Mouse (Mus musculus) hindbrain, embryonic 15.5 days (tissue): ENCODE measurements around the gene Gmpr. TPM values are rescaled to one million over a fixed set of nuclear protein-coding genes. Genes with fewer than 3 reads are reported as not detected.

Experiments
- ATAC-seq: fragments of 200-750 bp; cut with Nextera tagmentation; 2 replicates; pipeline ENCODE4 v1.8.0; 2017; ENCODE audit warnings: low read depth, moderate number of reproducible peaks, moderate TSS enrichment; ENCODE audit not compliant: low FRiP score
- H3K27ac ChIP-seq: fragments of 300-500 bp; sonication (generic); replicated peaks from 2 replicates; pipeline ENCODE4 v1.5.1; 2015; ENCODE audit warnings: mild to moderate bottlenecking, inconsistent platforms
- H3K27me3 ChIP-seq: fragments of 300-500 bp; sonication (generic); 2 replicates; pipeline ENCODE4 v1.6.1; 2015; ENCODE audit warnings: control low read depth, inconsistent platforms
- H3K36me3 ChIP-seq: fragments of 300-500 bp; sonication (generic); 2 replicates; pipeline ENCODE4 v1.6.1; 2015; ENCODE audit warnings: control low read depth, inconsistent platforms
- H3K4me1 ChIP-seq: fragments of 300-500 bp; sonication (generic); replicated peaks from 2 replicates; pipeline ENCODE4 v1.6.1; 2015; ENCODE audit warnings: control low read depth, inconsistent platforms
- H3K4me2 ChIP-seq: fragments of 300-500 bp; sonication (generic); 2 replicates; pipeline ENCODE4 v1.6.1; 2015; ENCODE audit warnings: moderate library complexity, mild to moderate bottlenecking, inconsistent platforms
- H3K4me3 ChIP-seq: fragments of 300-500 bp; sonication (generic); 2 replicates; pipeline ENCODE4 v1.5.1; 2015; ENCODE audit warnings: mild to moderate bottlenecking, inconsistent platforms
- H3K9ac ChIP-seq: fragments of 300-500 bp; sonication (generic); 2 replicates; pipeline ENCODE4 v1.6.1; 2015; ENCODE audit warnings: inconsistent platforms
- H3K9me3 ChIP-seq: fragments of 300-500 bp; sonication (generic); 2 replicates; pipeline ENCODE4 v1.6.1; 2016; ENCODE audit warnings: control low read depth, inconsistent platforms
- WGBS: fragments of 180-500 bp; shearing (Covaris S2); methylation state at CpG from one replicate; pipeline ENCODE4 v1.1.7; 2015; 5-methylcytosine and 5-hydroxymethylcytosine counted together
- polyA plus RNA-seq: library from polyadenylated mRNA; unstranded; fragments of >200 nt; fragmentation: Nextera tagmentation; extraction: Ambion mirVana; gene quantifications from 2 replicates; pipeline ENCODE4 v1.2.1, GENCODE M21; 2015

The Gmpr gene
- polyA plus RNA-seq, 1 experiment from 2014 or later = 36.0 TPM

- 87% methylated on average over 5 of the region's 5 CpGs for WGBS
- Histone ChIP-seq H3K27me3 (no peaks in the 10 kb centered on the region), H3K9ac (no peak overlapping the region), H3K4me1 (peaks cover 6% of the 10 kb centered on the region; the same call in 1 of the 2 replicates), H3K9me3 (no peaks in the 10 kb centered on the region), H3K36me3 (no peaks in the 10 kb centered on the region), H3K4me3 (no peak overlapping the region), H3K4me2 (no peak overlapping the region), H3K27ac (peak overlapping the region; percentile 32; the same call in 1 of the 2 replicates)
- no peak for ATAC-seq
These were observed 75.8 kb downstream of the Gmpr start for GRCm38 (mm10) chr13:45583061-45583460.

GRCm38 (mm10) chr13:45590898-45591297, 83.7 kb downstream of the Gmpr start:
- no peaks in the 10 kb centered on the region for H3K36me3 ChIP-seq
- no peaks in the 10 kb centered on the region for H3K27me3 ChIP-seq
- ATAC-seq = no peak

DNA sequence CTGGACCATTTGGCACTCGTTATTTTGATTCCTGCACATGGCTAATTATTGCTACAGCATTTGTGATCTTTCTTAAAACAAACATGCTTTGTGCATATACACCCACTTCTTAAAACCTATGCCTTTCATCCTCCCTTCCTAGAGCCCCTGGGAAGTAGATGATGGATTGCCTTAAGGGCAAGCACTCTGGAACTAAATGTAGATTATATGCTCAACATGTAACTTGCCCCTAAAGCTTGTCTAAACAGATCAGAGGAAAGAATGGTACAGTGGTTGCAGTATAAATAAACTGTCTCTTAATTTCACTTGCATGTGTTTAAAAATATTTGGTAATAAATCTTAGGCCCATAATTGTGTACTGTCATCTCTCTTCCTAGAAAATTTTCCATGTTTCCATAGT, 86.7 kb downstream of the Gmpr start:
- Histone ChIP-seq H3K9ac (no peak overlapping the region), H3K4me3 (no peak overlapping the region), H3K36me3 (no peaks in the 10 kb centered on the region), H3K27ac (no peak overlapping the region), H3K9me3 (no peaks in the 10 kb centered on the region), H3K27me3 (no peaks in the 10 kb centered on the region), H3K4me1 (peaks cover 18% of the 10 kb centered on the region), H3K4me2 (no peak overlapping the region)
- WGBS = 71% methylated on average over 1 of the region's 1 CpGs
- no peak for ATAC-seq

More at GRCm38 (mm10) chr13:45590898-45591297, 83.7 kb downstream of the Gmpr start:
- Histone ChIP-seq H3K9ac (no peak overlapping the region), H3K27ac (no peak overlapping the region), H3K4me1 (peaks cover 14% of the 10 kb centered on the region), H3K4me3 (no peak overlapping the region), H3K9me3 (no peaks in the 10 kb centered on the region), H3K4me2 (no peak overlapping the region)

DNA sequence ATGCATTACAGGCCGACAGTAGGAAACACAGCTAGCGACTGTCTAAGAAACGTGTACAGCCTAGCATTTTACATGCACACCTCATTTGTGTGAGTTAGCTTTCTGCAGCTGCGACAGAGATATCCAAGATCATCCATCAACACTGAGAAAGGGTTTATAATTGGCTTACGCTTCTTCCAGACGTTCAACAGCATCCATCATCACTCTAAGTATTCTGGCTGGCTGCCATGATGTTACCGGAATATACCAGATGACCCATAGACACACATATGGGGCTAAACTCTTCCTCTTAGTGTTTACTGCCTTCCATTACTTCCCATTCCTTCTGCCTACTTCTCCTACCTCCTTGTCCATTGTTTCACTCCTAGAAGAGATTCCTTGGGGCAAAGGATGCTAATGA, 88.2 kb downstream of the Gmpr start:
- H3K36me3 ChIP-seq = no peaks in the 10 kb centered on the region
- 0 out of 2 replicates have a peak, but pooled peaks have one; percentile 37 for ATAC-seq
- H3K27ac ChIP-seq = peak overlapping the region; percentile 27; the same call in 1 of the 2 replicates
- no peaks in the 10 kb centered on the region for H3K9me3 ChIP-seq
- no peak overlapping the region for H3K4me3 ChIP-seq
- H3K4me2 ChIP-seq = no peak overlapping the region
- 34% methylated on average over 7 of the region's 7 CpGs for WGBS
- no peak overlapping the region for H3K9ac ChIP-seq
- peaks cover 21% of the 10 kb centered on the region for H3K4me1 ChIP-seq
- no peaks in the 10 kb centered on the region for H3K27me3 ChIP-seq

GRCm38 (mm10) chr13:45599831-45600230, 92.6 kb downstream of the Gmpr start:
- H3K27me3 ChIP-seq = no peaks in the 10 kb centered on the region
- peaks cover 21% of the 10 kb centered on the region for H3K4me1 ChIP-seq
- 0 out of 2 replicates have a peak overlapping the region, but pooled peaks have one; percentile 16 for H3K27ac ChIP-seq
- H3K4me2 ChIP-seq = no peak overlapping the region
- no peaks in the 10 kb centered on the region for H3K36me3 ChIP-seq
- no peak overlapping the region for H3K4me3 ChIP-seq
- no peak overlapping the region for H3K9ac ChIP-seq
- ATAC-seq = no peak
- WGBS = 42% methylated on average over 2 of the region's 2 CpGs
- no peaks in the 10 kb centered on the region for H3K9me3 ChIP-seq

- H3K27me3 ChIP-seq = no peaks in the 10 kb centered on the region
- no peak overlapping the region for H3K9ac ChIP-seq
- no peaks in the 10 kb centered on the region for H3K9me3 ChIP-seq
- ATAC-seq = peak; percentile 61; the same call in 1 of the 2 replicates
- peaks cover 15% of the 10 kb centered on the region for H3K4me1 ChIP-seq
- H3K4me2 ChIP-seq = no peak overlapping the region
- H3K4me3 ChIP-seq = no peak overlapping the region
- WGBS = 35% methylated on average over 6 of the region's 6 CpGs
- peak overlapping the region; percentile 52 for H3K27ac ChIP-seq
- H3K36me3 ChIP-seq = no peaks in the 10 kb centered on the region
These were observed 93.2 kb downstream of the Gmpr start for GRCm38 (mm10) chr13:45600443-45600842.

Other genes starting within 250 kb of the Gmpr start
- gene Mylip, start 117.7 kb upstream of the Gmpr start, polyA plus RNA-seq = 7.3 and 7.5 TPM in 2 replicates